Mouse (Mus musculus) inflammation-experienced regulatory T-cells, adult 6 months (primary cell): ENCODE results near the gene Mmp11. TPM values are rescaled to one million over a fixed set of nuclear protein-coding genes. Genes with fewer than 3 reads are reported as not detected.
"Not testable (repeated sequence)": the region's sequence is repeated elsewhere in the genome, so short reads cannot be mapped to it uniquely, and the experiment has no call there.

Experiments
- ATAC-seq: one replicate; pipeline ENCODE4 v1.8.0; 2017
- polyA plus RNA-seq, 3 experiments: library from polyadenylated mRNA; unstranded; fragments of 100-300 nt; shearing (Covaris generic); gene quantifications; one replicate each; pipeline ENCODE4 v1.2.1; 2017

The Mmp11 gene
- polyA plus RNA-seq, 3 experiments from 2014 or later = 0.91 to 7.7 (median 4.4) TPM

GRCm38 (mm10) chr10:75896208-75896607 lies 40.1 kb downstream of the Mmp11 start:
- ATAC-seq = no peak

GRCm38 (mm10) chr10:75895730-75896129 lies 40.6 kb downstream of the Mmp11 start:
- no peak for ATAC-seq

- no peak for ATAC-seq
Observed at GRCm38 (mm10) chr10:75894601-75895000, 41.7 kb downstream of the Mmp11 start.

- ATAC-seq = peak; percentile 99
Observed at GRCm38 (mm10) chr10:75893089-75893750, 43.1 kb downstream of the Mmp11 start, which contains the start of gene Derl3. Gene Derl3 (plus strand): TSS chr10:75893413.

GRCm38 (mm10) chr10:75889406-75890153 lies 46.7 kb downstream of the Mmp11 start:
- ATAC-seq = no peak

- not testable (repeated sequence) for ATAC-seq
Observed at GRCm38 (mm10) chr10:75887504-75887903, 48.8 kb downstream of the Mmp11 start.

GRCm38 (mm10) chr10:75884742-75885141 lies 51.6 kb downstream of the Mmp11 start:
- ATAC-seq = no peak

- peak; percentile 64 for ATAC-seq
Observed at GRCm38 (mm10) chr10:75883232-75883552, 53.1 kb downstream of the Mmp11 start.

GRCm38 (mm10) chr10:75882433-75883231 lies 53.7 kb downstream of the Mmp11 start:
- no peak for ATAC-seq

GRCm38 (mm10) chr10:75881578-75882432 lies 54.5 kb downstream of the Mmp11 start:
- ATAC-seq = no peak

GRCm38 (mm10) chr10:75880771-75881577 lies 55.3 kb downstream of the Mmp11 start:
- ATAC-seq = no peak

GRCm38 (mm10) chr10:75880351-75880750 lies 55.9 kb downstream of the Mmp11 start:
- ATAC-seq = no peak

GRCm38 (mm10) chr10:75878836-75879235 lies 57.5 kb downstream of the Mmp11 start:
- no peak for ATAC-seq

GRCm38 (mm10) chr10:75873543-75874170 lies 62.6 kb downstream of the Mmp11 start:
- no peak for ATAC-seq

Other genes starting within 250 kb of the Mmp11 start
- gene Cabin1, start 172.2 kb downstream of the Mmp11 start, polyA plus RNA-seq = 10 to 100 TPM; 24.8 to 27.1 (median 26.2) TPM
- 10 to 100 TPM; 63.4 to 95.0 (median 86.4) TPM for gene Ddt, start 163.1 kb downstream of the Mmp11 start, polyA plus RNA-seq
- gene Gm20441, start 155.5 kb downstream of the Mmp11 start, polyA plus RNA-seq = not detected
- gene Gstt3, start 155.1 kb downstream of the Mmp11 start, polyA plus RNA-seq = 10 to 100 TPM in 1 of 3 experiments, 1 to 10 TPM in 2; 9.0 to 12.7 (median 9.3) TPM
- 1 to 10 TPM; 1.7 to 3.6 (median 2.2) TPM for gene Gstt1, start 137.9 kb downstream of the Mmp11 start, polyA plus RNA-seq
- not detected for gene Gstt4, start 114.0 kb downstream of the Mmp11 start, polyA plus RNA-seq
- gene Gstt2, start 99.1 kb downstream of the Mmp11 start, polyA plus RNA-seq = 10 to 100 TPM; 52.2 to 69.9 (median 64.5) TPM
- gene Mif, start 76.3 kb downstream of the Mmp11 start, polyA plus RNA-seq = 100 to 1,000 TPM; 423 to 560 (median 495) TPM
- gene Derl3, start 43.1 kb downstream of the Mmp11 start, polyA plus RNA-seq = 1 to 10 TPM in 1 of 3 experiments, under 1 TPM in 2; 0.39 to 3.3 (median 0.73) TPM
- gene Smarcb1, start 14.9 kb downstream of the Mmp11 start, polyA plus RNA-seq = 100 to 1,000 TPM in 2 of 3 experiments, 10 to 100 TPM in 1; 89.2 to 126 (median 106) TPM
- gene Chchd10, start 3.4 kb downstream of the Mmp11 start, polyA plus RNA-seq = 10 to 100 TPM in 2 of 3 experiments, 1 to 10 TPM in 1; 5.3 to 15.4 (median 11.3) TPM
- gene Gm867, start 4.2 kb upstream of the Mmp11 start, polyA plus RNA-seq = not detected
- gene Vpreb3, start 6.6 kb upstream of the Mmp11 start, polyA plus RNA-seq = under 1 TPM in 1 of 3 experiments, not detected in 2; 0.99 TPM
- gene Gm5134, start 18.0 kb upstream of the Mmp11 start, polyA plus RNA-seq = 1 to 10 TPM in 1 of 3 experiments, under 1 TPM in 2; 0.30 to 1.7 (median 0.58) TPM
- gene Zfp280b, start 96.2 kb upstream of the Mmp11 start, polyA plus RNA-seq = 10 to 100 TPM in 1 of 3 experiments, 1 to 10 TPM in 2; 9.6 to 10.3 (median 9.9) TPM
- gene Slc5a4b, start 174.5 kb upstream of the Mmp11 start, polyA plus RNA-seq = not detected
- gene Slc5a4a, start 211.0 kb upstream of the Mmp11 start, polyA plus RNA-seq = not detected